Mouse (Mus musculus): ENCODE data around the gene Jkamp.

GRCm38 (mm10) chr12:72039501-72039900 lies 45.9 kb upstream of the Jkamp start:
- no peak for TF ChIP-seq POLR2A (IDR thresholded peaks at IDR 0.05; ENCODE audit: borderline replicate concordance, extremely low read depth, insufficient read depth, insufficient read length, poor library complexity, severe bottlenecking)
- TF ChIP-seq CTCF (IDR thresholded peaks at IDR 0.05; ENCODE audit: borderline replicate concordance, extremely low read depth, insufficient read depth, insufficient read length) = no peak
